Mouse (Mus musculus) midbrain, embryonic 12.5 days (tissue): ENCODE measurements around the gene Ccdc24. TPM values are rescaled to one million over a fixed set of nuclear protein-coding genes. Genes with fewer than 3 reads are reported as not detected.

Experiments
- ATAC-seq: fragments of 200-750 bp; cut with Nextera tagmentation; 2 replicates; pipeline ENCODE4 v1.8.0; 2017; ENCODE audit warnings: low read depth, moderate TSS enrichment, moderate library complexity; ENCODE audit not compliant: low FRiP score
- H3K27ac ChIP-seq: fragments of 300-500 bp; sonication (generic); replicated peaks from 2 replicates; pipeline ENCODE4 v1.5.1; 2016; ENCODE audit warnings: mild to moderate bottlenecking
- H3K27me3 ChIP-seq: fragments of 300-500 bp; sonication (generic); 2 replicates; pipeline ENCODE4 v1.6.1; 2016; ENCODE audit warnings: mild to moderate bottlenecking
- H3K36me3 ChIP-seq: fragments of 300-500 bp; sonication (generic); 2 replicates; pipeline ENCODE4 v1.6.1; 2016
- H3K4me1 ChIP-seq: fragments of 300-500 bp; sonication (generic); 2 replicates; pipeline ENCODE4 v1.6.1; 2016
- H3K4me2 ChIP-seq: fragments of 300-500 bp; sonication (generic); replicated peaks from 2 replicates; pipeline ENCODE4 v1.6.1; 2016; ENCODE audit warnings: mild to moderate bottlenecking, moderate library complexity
- H3K4me3 ChIP-seq: fragments of 300-500 bp; sonication (generic); 2 replicates; pipeline ENCODE4 v1.5.1; 2016; ENCODE audit warnings: mild to moderate bottlenecking
- H3K9ac ChIP-seq: fragments of 300-500 bp; sonication (generic); replicated peaks from 2 replicates; pipeline ENCODE4 v1.6.1; 2016; ENCODE audit warnings: mild to moderate bottlenecking, moderate library complexity
- H3K9me3 ChIP-seq: fragments of 300-500 bp; sonication (generic); 2 replicates; pipeline ENCODE4 v1.6.1; 2016; ENCODE audit warnings: mild to moderate bottlenecking
- WGBS: fragments of 180-500 bp; shearing (Covaris S2); methylation state at CpG from one replicate; pipeline ENCODE4 v1.1.7; 2016; 5-methylcytosine and 5-hydroxymethylcytosine counted together
- polyA plus RNA-seq: library from polyadenylated mRNA; unstranded; fragments of >200 nt; fragmentation: Nextera tagmentation; extraction: Ambion mirVana; gene quantifications from 2 replicates; pipeline ENCODE4 v1.2.1, GENCODE M21; 2016

The Ccdc24 gene
- polyA plus RNA-seq, 1 experiment from 2014 or later, result 2.2 TPM

- H3K36me3 ChIP-seq, result peaks cover 28% of the 10 kb centered on the region
- 77% methylated on average over 7 of the region's 7 CpGs for whole genome bisulfite sequencing
- ATAC-seq, result no peak
- no peaks in the 10 kb centered on the region for H3K27me3 ChIP-seq
- H3K4me3 ChIP-seq, result peak overlapping the region; percentile 59; the same call in 1 of the 2 replicates
- H3K4me1 ChIP-seq, result peaks cover 54% of the 10 kb centered on the region
- no peaks in the 10 kb centered on the region for H3K9me3 ChIP-seq
- H3K4me2 ChIP-seq, result peak overlapping the region; percentile 100
- H3K9ac ChIP-seq, result peak overlapping the region; percentile 89
- H3K27ac ChIP-seq, result no peak overlapping the region
These were observed 40.4 kb upstream of the Ccdc24 start for GRCm38 (mm10) chr4:117912685-117913273.

- 95% methylated on average over 13 of the region's 13 CpGs for WGBS
- Histone ChIP-seq H3K4me3 (no peak overlapping the region), H3K27me3 (no peaks in the 10 kb centered on the region), H3K27ac (no peak overlapping the region), H3K4me2 (no peak overlapping the region), H3K36me3 (peaks cover 28% of the 10 kb centered on the region), H3K9ac (no peak overlapping the region), H3K4me1 (peaks cover 55% of the 10 kb centered on the region), H3K9me3 (no peaks in the 10 kb centered on the region)
- no peak for ATAC-seq
These were observed 39.8 kb upstream of the Ccdc24 start for GRCm38 (mm10) chr4:117912131-117912561.

- H3K27ac ChIP-seq, result peak overlapping the region; percentile 73
- H3K4me2 ChIP-seq, result peak overlapping the region; percentile 36
- H3K27me3 ChIP-seq, result no peaks in the 10 kb centered on the region
- H3K36me3 ChIP-seq, result peaks cover 55% of the 10 kb centered on the region
- H3K9me3 ChIP-seq, result no peaks in the 10 kb centered on the region
- 0 out of 2 replicates have a peak overlapping the region, but pooled peaks have one; percentile 11 for H3K4me3 ChIP-seq
- H3K9ac ChIP-seq, result no peak overlapping the region
- ATAC-seq, result peak; percentile 69
- H3K4me1 ChIP-seq, result peaks cover 45% of the 10 kb centered on the region
- 64% methylated on average over 8 of the region's 8 CpGs for WGBS
These were observed 36.6 kb upstream of the Ccdc24 start for GRCm38 (mm10) chr4:117908834-117909453.

GRCm38 (mm10) chr4:117906196-117906595 is 33.8 kb upstream of the Ccdc24 start:
- peaks cover 26% of the 10 kb centered on the region for H3K4me1 ChIP-seq
- H3K4me3 ChIP-seq, result no peak overlapping the region
- no peak for ATAC-seq
- H3K9ac ChIP-seq, result no peak overlapping the region
- H3K36me3 ChIP-seq, result peaks cover 72% of the 10 kb centered on the region
- H3K27me3 ChIP-seq, result no peaks in the 10 kb centered on the region
- H3K4me2 ChIP-seq, result no peak overlapping the region
- WGBS, result 89% methylated on average over 3 of the region's 3 CpGs
- no peaks in the 10 kb centered on the region for H3K9me3 ChIP-seq
- H3K27ac ChIP-seq, result no peak overlapping the region

- H3K27ac ChIP-seq, result no peak overlapping the region
- no peak for ATAC-seq
- no peak overlapping the region for H3K4me3 ChIP-seq
- H3K27me3 ChIP-seq, result no peaks in the 10 kb centered on the region
- H3K9ac ChIP-seq, result no peak overlapping the region
- H3K9me3 ChIP-seq, result no peaks in the 10 kb centered on the region
- 94% methylated on average over 8 of the region's 8 CpGs for WGBS
- peaks cover 74% of the 10 kb centered on the region for H3K36me3 ChIP-seq
- peaks cover 21% of the 10 kb centered on the region for H3K4me1 ChIP-seq
- H3K4me2 ChIP-seq, result no peak overlapping the region
These were observed 32.4 kb upstream of the Ccdc24 start for GRCm38 (mm10) chr4:117904761-117905160.

- peaks cover 78% of the 10 kb centered on the region for H3K36me3 ChIP-seq
These were observed 31.7 kb upstream of the Ccdc24 start for GRCm38 (mm10) chr4:117904094-117904493.

GRCm38 (mm10) chr4:117898111-117898510 is 25.8 kb upstream of the Ccdc24 start:
- Histone ChIP-seq H3K36me3 (peaks cover 91% of the 10 kb centered on the region), H3K4me3 (no peak overlapping the region), H3K27me3 (no peaks in the 10 kb centered on the region), H3K9ac (no peak overlapping the region), H3K4me1 (no peaks in the 10 kb centered on the region), H3K9me3 (no peaks in the 10 kb centered on the region), H3K4me2 (no peak overlapping the region), H3K27ac (no peak overlapping the region)
- no peak for ATAC-seq
- WGBS, result 88% methylated on average over 3 of the region's 3 CpGs

More at GRCm38 (mm10) chr4:117904094-117904493, 31.7 kb upstream of the Ccdc24 start:
- Histone ChIP-seq H3K27me3 (no peaks in the 10 kb centered on the region), H3K4me3 (no peak overlapping the region), H3K4me2 (no peak overlapping the region), H3K4me1 (peaks cover 14% of the 10 kb centered on the region), H3K9ac (no peak overlapping the region), H3K9me3 (no peaks in the 10 kb centered on the region), H3K27ac (no peak overlapping the region)
- no peak for ATAC-seq
- 85% methylated on average over 10 of the region's 10 CpGs for WGBS

GRCm38 (mm10) chr4:117896031-117896430 is 23.7 kb upstream of the Ccdc24 start:
- Histone ChIP-seq H3K4me1 (peaks cover 8% of the 10 kb centered on the region), H3K9ac (0 out of 2 replicates have a peak overlapping the region, but pooled peaks have one; percentile 6), H3K4me3 (no peak overlapping the region), H3K4me2 (no peak overlapping the region), H3K27ac (no peak overlapping the region), H3K9me3 (no peaks in the 10 kb centered on the region), H3K36me3 (peaks cover 71% of the 10 kb centered on the region), H3K27me3 (no peaks in the 10 kb centered on the region)
- 94% methylated on average over 6 of the region's 6 CpGs for WGBS
- no peak for ATAC-seq

GRCm38 (mm10) chr4:117895339-117895738 is 23.0 kb upstream of the Ccdc24 start:
- Histone ChIP-seq H3K4me3 (no peak overlapping the region), H3K27ac (no peak overlapping the region), H3K9ac (no peak overlapping the region), H3K4me2 (no peak overlapping the region), H3K36me3 (peaks cover 64% of the 10 kb centered on the region), H3K27me3 (no peaks in the 10 kb centered on the region), H3K9me3 (no peaks in the 10 kb centered on the region), H3K4me1 (peaks cover 11% of the 10 kb centered on the region)
- WGBS, result 83% methylated on average over 7 of the region's 7 CpGs
- ATAC-seq, result no peak

- H3K36me3 ChIP-seq, result peaks cover 62% of the 10 kb centered on the region
- no peak overlapping the region for H3K4me2 ChIP-seq
- 89% methylated on average over 8 of the region's 8 CpGs for WGBS
- H3K27ac ChIP-seq, result no peak overlapping the region
- no peaks in the 10 kb centered on the region for H3K9me3 ChIP-seq
- no peak for ATAC-seq
- H3K27me3 ChIP-seq, result no peaks in the 10 kb centered on the region
- H3K9ac ChIP-seq, result no peak overlapping the region
- peaks cover 11% of the 10 kb centered on the region for H3K4me1 ChIP-seq
- H3K4me3 ChIP-seq, result no peak overlapping the region
These were observed 22.2 kb upstream of the Ccdc24 start for GRCm38 (mm10) chr4:117894601-117895000.

GRCm38 (mm10) chr4:117893376-117893775 is 21.0 kb upstream of the Ccdc24 start:
- H3K27me3 ChIP-seq, result no peaks in the 10 kb centered on the region
- ATAC-seq, result no peak
- 28% methylated on average over 9 of the region's 9 CpGs for WGBS
- H3K4me3 ChIP-seq, result no peak overlapping the region
- H3K9me3 ChIP-seq, result no peaks in the 10 kb centered on the region
- H3K27ac ChIP-seq, result no peak overlapping the region
- no peak overlapping the region for H3K4me2 ChIP-seq
- H3K36me3 ChIP-seq, result peaks cover 57% of the 10 kb centered on the region
- no peak overlapping the region for H3K9ac ChIP-seq
- H3K4me1 ChIP-seq, result peaks cover 11% of the 10 kb centered on the region

GRCm38 (mm10) chr4:117891738-117892161 is 19.4 kb upstream of the Ccdc24 start, which contains the start of gene Dph2:
Gene Dph2, minus strand, starts transcription at chr4:117892032.
- H3K27ac ChIP-seq, result no peak within 1 kb of the TSS
- H3K36me3 ChIP-seq, result peaks cover 41% of the 10 kb centered on the region
- H3K27me3 ChIP-seq, result no peaks in the 10 kb centered on the region
- no peaks in the 10 kb centered on the region for H3K9me3 ChIP-seq
- peak; percentile 88 for ATAC-seq
- H3K4me2 ChIP-seq, result peak within 1 kb of the TSS; percentile 95
- H3K4me1 ChIP-seq, result peaks cover 15% of the 10 kb centered on the region
- H3K9ac ChIP-seq, result peak within 1 kb of the TSS; percentile 61
- WGBS, result under 1% methylated on average over 21 of the region's 21 CpGs
- H3K4me3 ChIP-seq, result peak within 1 kb of the TSS; percentile 81
